Mouse (Mus musculus): ENCODE data around the gene Phlda2.

The Phlda2 gene

GRCm38 (mm10) chr7:143503926-143504325 lies 976 bp upstream of the Phlda2 start:
- DNase-seq (ENCODE audit: low read depth, low spot score), result no peak

GRCm38 (mm10) chr7:143501643-143502417 lies 1.1 kb downstream of the Phlda2 start:
- DNase-seq (ENCODE audit: low read depth, low spot score), result no peak

GRCm38 (mm10) chr7:143500912-143501311 lies 2.0 kb downstream of the Phlda2 start:
- DNase-seq (ENCODE audit: low read depth, low spot score), result no peak

- DNase-seq (ENCODE audit: low read depth, low spot score), result no peak
These were observed 4.4 kb downstream of the Phlda2 start for GRCm38 (mm10) chr7:143498584-143498983.

- no peak for DNase-seq (ENCODE audit: low read depth, low spot score)
These were observed 7.6 kb downstream of the Phlda2 start for GRCm38 (mm10) chr7:143495104-143495961.

GRCm38 (mm10) chr7:143493616-143494126 lies 9.3 kb downstream of the Phlda2 start:
- no peak for DNase-seq (ENCODE audit: low read depth, low spot score)

- no peak for DNase-seq (ENCODE audit: low read depth, low spot score)
These were observed 13.2 kb downstream of the Phlda2 start for GRCm38 (mm10) chr7:143489735-143490134.

GRCm38 (mm10) chr7:143482541-143482940 lies 20.4 kb downstream of the Phlda2 start:
- no peak for DNase-seq (ENCODE audit: low read depth, low spot score)

GRCm38 (mm10) chr7:143481806-143482387 lies 21.1 kb downstream of the Phlda2 start:
- DNase-seq (ENCODE audit: low read depth, low spot score), result no peak

GRCm38 (mm10) chr7:143480498-143480897 lies 22.5 kb downstream of the Phlda2 start:
- no peak for DNase-seq (ENCODE audit: low read depth, low spot score)

GRCm38 (mm10) chr7:143477800-143478199 lies 25.1 kb downstream of the Phlda2 start:
- no peak for DNase-seq (ENCODE audit: low read depth, low spot score)

GRCm38 (mm10) chr7:143476702-143477335 lies 26.1 kb downstream of the Phlda2 start:
- DNase-seq (ENCODE audit: low read depth, low spot score), result no peak

GRCm38 (mm10) chr7:143475876-143476275 lies 27.1 kb downstream of the Phlda2 start:
- no peak for DNase-seq (ENCODE audit: low read depth, low spot score)

GRCm38 (mm10) chr7:143474811-143475210 lies 28.1 kb downstream of the Phlda2 start:
- DNase-seq (ENCODE audit: low read depth, low spot score), result no peak

GRCm38 (mm10) chr7:143473347-143474101 lies 29.4 kb downstream of the Phlda2 start, which contains the start of gene Slc22a18:
Gene Slc22a18 (plus strand): TSS chr7:143473736.
- no peak for DNase-seq (ENCODE audit: low read depth, low spot score)

- peak; percentile 29 for DNase-seq (ENCODE audit: low read depth, low spot score)
These were observed 33.0 kb downstream of the Phlda2 start for GRCm38 (mm10) chr7:143469946-143470345.

GRCm38 (mm10) chr7:143467714-143468113 lies 35.2 kb downstream of the Phlda2 start:
- no peak for DNase-seq (ENCODE audit: low read depth, low spot score)

- DNase-seq (ENCODE audit: low read depth, low spot score), result no peak
These were observed 36.8 kb downstream of the Phlda2 start for GRCm38 (mm10) chr7:143466099-143466677.

- DNase-seq (ENCODE audit: low read depth, low spot score), result no peak
These were observed 38.0 kb downstream of the Phlda2 start for GRCm38 (mm10) chr7:143464811-143465560.
